Mouse (Mus musculus) stomach, embryonic 15.5 days (tissue): ENCODE data around the gene Adam21. TPM values are rescaled to one million over a fixed set of nuclear protein-coding genes. Genes with fewer than 3 reads are reported as not detected.

Experiments used
- ATAC-seq: fragments of 200-750 bp; cut with Nextera tagmentation; 2 replicates; pipeline ENCODE4 v1.8.0; 2017; ENCODE audit warnings: low read depth, moderate number of reproducible peaks, moderate TSS enrichment; ENCODE audit not compliant: insufficient read depth, low FRiP score
- H3K27ac ChIP-seq: fragments of 300-500 bp; sonication (generic); 2 replicates; pipeline ENCODE4 v1.5.1; 2015; ENCODE audit warnings: mild to moderate bottlenecking, inconsistent platforms
- H3K27me3 ChIP-seq: fragments of 300-500 bp; sonication (generic); replicated peaks from 2 replicates; pipeline ENCODE4 v1.6.1; 2015; ENCODE audit warnings: inconsistent platforms
- H3K36me3 ChIP-seq: fragments of 300-500 bp; sonication (generic); 2 replicates; pipeline ENCODE4 v1.6.1; 2015; ENCODE audit warnings: inconsistent platforms
- H3K4me1 ChIP-seq: fragments of 300-500 bp; sonication (generic); 2 replicates; pipeline ENCODE4 v1.6.1; 2015; ENCODE audit warnings: inconsistent platforms
- H3K4me2 ChIP-seq: fragments of 300-500 bp; sonication (generic); 2 replicates; pipeline ENCODE4 v1.6.1; 2015; ENCODE audit warnings: mild to moderate bottlenecking, inconsistent platforms
- H3K4me3 ChIP-seq: fragments of 300-500 bp; sonication (generic); replicated peaks from 2 replicates; pipeline ENCODE4 v1.5.1; 2015; ENCODE audit warnings: inconsistent platforms
- H3K9ac ChIP-seq: fragments of 300-500 bp; sonication (generic); 2 replicates; pipeline ENCODE4 v1.6.1; 2015; ENCODE audit warnings: inconsistent platforms
- H3K9me3 ChIP-seq: fragments of 300-500 bp; sonication (generic); 2 replicates; pipeline ENCODE4 v1.6.1; 2016; ENCODE audit warnings: inconsistent platforms
- WGBS: fragments of 180-500 bp; shearing (Covaris S2); methylation state at CpG from one replicate; pipeline ENCODE4 v1.1.7; 2015; 5-methylcytosine and 5-hydroxymethylcytosine counted together
- polyA plus RNA-seq: library from polyadenylated mRNA; unstranded; fragments of >200 nt; fragmentation: Nextera tagmentation; extraction: Ambion mirVana; gene quantifications from 2 replicates; pipeline ENCODE4 v1.2.1, GENCODE M21; 2015

Gene Adam21
- polyA plus RNA-seq: 0.19 and 0.28 TPM in 2 replicates

- no peaks in the 10 kb centered on the region for H3K4me1 ChIP-seq
- no peak within 1 kb of the TSS for H3K4me2 ChIP-seq
- H3K9ac ChIP-seq: no peak within 1 kb of the TSS
- H3K9me3 ChIP-seq: no peaks in the 10 kb centered on the region
- H3K27me3 ChIP-seq: no peaks in the 10 kb centered on the region
- 85% methylated on average over 1 of the region's 1 CpGs for WGBS
- H3K27ac ChIP-seq: no peak within 1 kb of the TSS
- H3K4me3 ChIP-seq: no peak within 1 kb of the TSS
- 0 out of 2 replicates have a peak, but pooled peaks cover 15% of the 10 kb centered on the region for H3K36me3 ChIP-seq
- no peak for ATAC-seq
These were observed at the start of gene Adam21 for GRCm38 (mm10) chr12:81568374-81568773. Adam21 (minus strand) TSS chr12:81568474.

- WGBS: 43% methylated on average over 7 of the region's 7 CpGs
- Histone ChIP-seq H3K36me3 (no peaks in the 10 kb centered on the region), H3K4me2 (no peak overlapping the region), H3K9ac (no peak overlapping the region), H3K4me3 (no peak overlapping the region), H3K27ac (no peak overlapping the region), H3K27me3 (no peaks in the 10 kb centered on the region), H3K9me3 (no peaks in the 10 kb centered on the region), H3K4me1 (no peaks in the 10 kb centered on the region)
- ATAC-seq: no peak
These were observed 48.7 kb upstream of the Adam21 start for GRCm38 (mm10) chr12:81616980-81617379.

- 79% methylated on average over 6 of the region's 6 CpGs for WGBS
- Histone ChIP-seq H3K27me3 (no peaks in the 10 kb centered on the region), H3K36me3 (no peaks in the 10 kb centered on the region), H3K4me3 (no peak overlapping the region), H3K9ac (no peak overlapping the region), H3K4me2 (no peak overlapping the region), H3K27ac (no peak overlapping the region), H3K9me3 (no peaks in the 10 kb centered on the region), H3K4me1 (no peaks in the 10 kb centered on the region)
- no peak for ATAC-seq
These were observed 47.5 kb upstream of the Adam21 start for GRCm38 (mm10) chr12:81615807-81616206.

GRCm38 (mm10) chr12:81609445-81609844 is 41.2 kb upstream of the Adam21 start:
- no peak overlapping the region for H3K27ac ChIP-seq
- H3K4me3 ChIP-seq: no peak overlapping the region
- no peak for ATAC-seq
- no peak overlapping the region for H3K4me2 ChIP-seq
- H3K27me3 ChIP-seq: no peaks in the 10 kb centered on the region
- H3K36me3 ChIP-seq: no peaks in the 10 kb centered on the region
- no peaks in the 10 kb centered on the region for H3K4me1 ChIP-seq
- H3K9me3 ChIP-seq: no peaks in the 10 kb centered on the region
- H3K9ac ChIP-seq: no peak overlapping the region

- Histone ChIP-seq H3K9me3 (no peaks in the 10 kb centered on the region), H3K4me2 (no peak overlapping the region), H3K27ac (no peak overlapping the region), H3K9ac (no peak overlapping the region), H3K4me3 (no peak overlapping the region), H3K27me3 (no peaks in the 10 kb centered on the region), H3K36me3 (no peaks in the 10 kb centered on the region), H3K4me1 (no peaks in the 10 kb centered on the region)
- 53% methylated on average over 5 of the region's 5 CpGs for WGBS
- no peak for ATAC-seq
These were observed 36.9 kb upstream of the Adam21 start for GRCm38 (mm10) chr12:81604995-81605784.

GRCm38 (mm10) chr12:81596547-81597262 is 28.4 kb upstream of the Adam21 start:
- WGBS: 72% methylated on average over 8 of the region's 8 CpGs
- Histone ChIP-seq H3K27ac (no peak overlapping the region), H3K36me3 (no peaks in the 10 kb centered on the region), H3K9ac (no peak overlapping the region), H3K9me3 (no peaks in the 10 kb centered on the region), H3K4me2 (no peak overlapping the region), H3K4me3 (no peak overlapping the region), H3K27me3 (no peaks in the 10 kb centered on the region), H3K4me1 (no peaks in the 10 kb centered on the region; the same call in 1 of the 2 replicates)
- ATAC-seq: no peak

GRCm38 (mm10) chr12:81594902-81595671 is 26.8 kb upstream of the Adam21 start, which contains the start of gene Med6:
Med6 (minus strand) TSS chr12:81595008.
- Histone ChIP-seq H3K4me3 (peak within 1 kb of the TSS; percentile 71), H3K4me2 (peak within 1 kb of the TSS; percentile 71), H3K9ac (peak within 1 kb of the TSS; percentile 55), H3K4me1 (no peaks in the 10 kb centered on the region; the same call in 1 of the 2 replicates), H3K27ac (peak within 1 kb of the TSS; percentile 77), H3K36me3 (no peaks in the 10 kb centered on the region; the same call in 1 of the 2 replicates), H3K9me3 (no peaks in the 10 kb centered on the region), H3K27me3 (no peaks in the 10 kb centered on the region)
- peak; percentile 97 for ATAC-seq
- WGBS: 3% methylated on average over 36 of the region's 36 CpGs

- no peak for ATAC-seq
- Histone ChIP-seq H3K4me2 (no peak overlapping the region), H3K9me3 (no peaks in the 10 kb centered on the region)
These were observed 343 bp downstream of the Adam21 start for GRCm38 (mm10) chr12:81567931-81568330.

GRCm38 (mm10) chr12:81564173-81564572 is 4.1 kb downstream of the Adam21 start:
- no peaks in the 10 kb centered on the region for H3K27me3 ChIP-seq
- whole genome bisulfite sequencing: 96% methylated on average over 3 of the region's 3 CpGs
- no peak overlapping the region for H3K4me3 ChIP-seq
- no peak overlapping the region for H3K9ac ChIP-seq
- H3K27ac ChIP-seq: no peak overlapping the region
- no peaks in the 10 kb centered on the region for H3K9me3 ChIP-seq
- no peaks in the 10 kb centered on the region for H3K36me3 ChIP-seq
- no peak for ATAC-seq
- no peaks in the 10 kb centered on the region for H3K4me1 ChIP-seq
- H3K4me2 ChIP-seq: no peak overlapping the region

More at GRCm38 (mm10) chr12:81567931-81568330, 343 bp downstream of the Adam21 start:
- Histone ChIP-seq H3K27ac (no peak overlapping the region), H3K36me3 (0 out of 2 replicates have a peak, but pooled peaks cover 12% of the 10 kb centered on the region), H3K4me3 (no peak overlapping the region), H3K9ac (no peak overlapping the region), H3K4me1 (no peaks in the 10 kb centered on the region), H3K27me3 (no peaks in the 10 kb centered on the region)
- 81% methylated on average over 5 of the region's 5 CpGs for WGBS

- Histone ChIP-seq H3K27me3 (no peaks in the 10 kb centered on the region), H3K36me3 (no peaks in the 10 kb centered on the region), H3K9ac (no peak overlapping the region), H3K9me3 (no peaks in the 10 kb centered on the region), H3K4me3 (no peak overlapping the region), H3K27ac (no peak overlapping the region), H3K4me1 (no peaks in the 10 kb centered on the region), H3K4me2 (no peak overlapping the region)
- ATAC-seq: no peak
- WGBS: 80% methylated on average over 3 of the region's 3 CpGs
These were observed 19.0 kb downstream of the Adam21 start for GRCm38 (mm10) chr12:81549286-81549685.

- no peaks in the 10 kb centered on the region for H3K36me3 ChIP-seq
- no peak overlapping the region for H3K27ac ChIP-seq
- H3K9me3 ChIP-seq: no peaks in the 10 kb centered on the region
- no peak overlapping the region for H3K4me3 ChIP-seq
- no peaks in the 10 kb centered on the region for H3K4me1 ChIP-seq
- ATAC-seq: no peak
- H3K9ac ChIP-seq: no peak overlapping the region
- no peaks in the 10 kb centered on the region for H3K27me3 ChIP-seq
- 57% methylated on average over 4 of the region's 4 CpGs for WGBS
- no peak overlapping the region for H3K4me2 ChIP-seq
These were observed 21.1 kb downstream of the Adam21 start for GRCm38 (mm10) chr12:81547163-81547562.
